Mouse (Mus musculus) A20 (cell line): ENCODE results near the gene Pex26.

Source experiments
- DNase-seq: peaks from one replicate; pipeline ENCODE4 v3.0.0-alpha.2; 2011; ENCODE audit warnings: low read depth, low spot score

Pex26 gene

GRCm38 (mm10) chr6:121166098-121166552 lies 17.3 kb upstream of the Pex26 start:
- no peak for DNase-seq

- DNase-seq: no peak
Observed at GRCm38 (mm10) chr6:121167381-121167975, 16.0 kb upstream of the Pex26 start.

- no peak for DNase-seq
Observed at GRCm38 (mm10) chr6:121171102-121171501, 12.4 kb upstream of the Pex26 start.

DNA sequence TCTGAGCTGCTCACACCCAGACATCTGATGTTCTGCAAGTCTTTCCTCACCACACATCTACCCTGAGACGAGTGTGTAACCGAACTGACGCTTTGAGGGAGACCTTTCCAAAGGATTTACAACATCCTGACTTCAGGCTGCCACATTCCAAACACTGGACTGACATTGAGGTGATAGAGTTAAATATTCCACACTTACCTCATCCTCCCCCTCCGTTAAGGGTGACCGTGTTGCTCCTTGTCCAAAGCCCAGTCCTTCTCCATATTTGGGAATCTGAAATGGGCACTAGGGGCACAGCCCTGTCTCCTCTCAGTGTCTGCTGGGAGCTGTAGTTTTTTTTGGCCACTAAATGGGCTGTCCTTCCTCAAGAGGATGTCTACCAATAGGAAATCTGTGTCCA lies 10.0 kb upstream of the Pex26 start:
- DNase-seq: no peak

- DNase-seq: no peak
Observed at GRCm38 (mm10) chr6:121174761-121175160, 8.7 kb upstream of the Pex26 start.

- no peak for DNase-seq
Observed at GRCm38 (mm10) chr6:121176011-121176730, 7.3 kb upstream of the Pex26 start.

DNA sequence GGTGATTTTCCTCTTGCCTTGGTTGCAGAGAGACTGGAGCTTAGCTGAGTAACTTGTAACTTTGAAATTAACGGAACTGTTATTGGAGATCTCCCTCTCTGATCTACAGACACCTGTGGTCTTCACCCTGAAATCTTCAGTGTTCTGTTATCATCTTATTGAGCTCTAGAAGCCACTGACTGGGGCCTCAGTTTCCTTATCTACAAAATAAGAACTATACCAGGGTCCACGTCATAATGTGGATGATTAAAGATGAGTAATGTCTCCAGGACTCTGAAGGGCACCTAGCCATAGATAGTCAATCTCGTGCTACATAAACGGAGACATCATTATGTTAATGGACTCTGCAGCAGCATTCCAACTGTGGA lies 6.8 kb upstream of the Pex26 start:
- DNase-seq: no peak

- DNase-seq: no peak
Observed at GRCm38 (mm10) chr6:121177118-121177708, 6.3 kb upstream of the Pex26 start.

DNA sequence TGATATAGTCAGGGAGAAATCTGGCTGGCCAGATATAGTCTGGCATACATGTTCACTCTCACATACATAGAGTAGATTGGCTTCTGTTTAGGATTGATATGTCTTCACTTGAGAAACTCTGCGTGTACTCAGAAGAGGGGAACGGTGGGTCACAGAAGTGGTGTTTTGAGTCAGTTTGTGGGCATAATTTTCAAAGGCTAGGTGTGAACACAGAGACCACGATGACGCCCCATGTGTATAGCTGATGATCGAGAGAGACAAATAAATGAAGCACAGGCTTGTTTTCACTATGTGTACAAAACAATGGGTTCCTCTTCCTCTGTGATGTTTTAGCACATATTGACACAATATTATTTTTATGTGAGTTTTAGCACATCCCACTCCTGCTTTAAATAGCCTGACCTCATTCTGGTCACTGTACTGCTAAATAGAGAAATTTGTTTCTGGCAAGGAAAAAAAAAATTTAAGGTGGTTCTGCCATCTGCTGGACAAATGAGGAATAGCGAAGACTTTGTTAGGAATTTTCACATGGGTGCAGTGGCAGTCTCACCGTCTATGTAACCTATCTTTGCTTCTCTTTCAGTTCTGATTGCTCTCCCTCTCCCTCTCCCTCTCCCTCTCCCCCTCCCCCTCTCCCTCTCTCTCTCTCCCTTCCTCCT lies 4.6 kb upstream of the Pex26 start:
- DNase-seq: peak; percentile 65

DNA sequence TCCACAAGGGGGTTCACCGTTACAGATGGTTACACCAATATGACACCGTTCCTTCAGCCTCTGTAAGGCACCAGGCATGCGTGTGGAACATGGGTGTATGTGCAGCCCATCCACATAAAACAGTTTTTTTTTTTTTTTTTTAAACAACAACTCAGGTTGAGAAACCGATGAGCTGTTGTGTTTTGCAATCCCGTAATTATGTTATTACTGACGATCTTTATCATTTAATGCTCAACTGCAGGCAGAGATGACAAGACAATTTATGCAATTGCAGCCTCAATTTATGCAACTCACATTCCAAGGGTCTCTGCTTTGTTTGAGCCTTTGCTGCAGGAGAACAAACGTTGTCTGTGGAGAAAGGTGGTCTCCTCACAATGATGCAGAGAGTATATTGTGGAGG lies 3.6 kb upstream of the Pex26 start:
- DNase-seq: no peak

GRCm38 (mm10) chr6:121184198-121185140 lies 1.0 kb downstream of the Pex26 start:
- peak; percentile 85 for DNase-seq

GRCm38 (mm10) chr6:121185232-121185631 lies 1.8 kb downstream of the Pex26 start:
- no peak for DNase-seq

DNA sequence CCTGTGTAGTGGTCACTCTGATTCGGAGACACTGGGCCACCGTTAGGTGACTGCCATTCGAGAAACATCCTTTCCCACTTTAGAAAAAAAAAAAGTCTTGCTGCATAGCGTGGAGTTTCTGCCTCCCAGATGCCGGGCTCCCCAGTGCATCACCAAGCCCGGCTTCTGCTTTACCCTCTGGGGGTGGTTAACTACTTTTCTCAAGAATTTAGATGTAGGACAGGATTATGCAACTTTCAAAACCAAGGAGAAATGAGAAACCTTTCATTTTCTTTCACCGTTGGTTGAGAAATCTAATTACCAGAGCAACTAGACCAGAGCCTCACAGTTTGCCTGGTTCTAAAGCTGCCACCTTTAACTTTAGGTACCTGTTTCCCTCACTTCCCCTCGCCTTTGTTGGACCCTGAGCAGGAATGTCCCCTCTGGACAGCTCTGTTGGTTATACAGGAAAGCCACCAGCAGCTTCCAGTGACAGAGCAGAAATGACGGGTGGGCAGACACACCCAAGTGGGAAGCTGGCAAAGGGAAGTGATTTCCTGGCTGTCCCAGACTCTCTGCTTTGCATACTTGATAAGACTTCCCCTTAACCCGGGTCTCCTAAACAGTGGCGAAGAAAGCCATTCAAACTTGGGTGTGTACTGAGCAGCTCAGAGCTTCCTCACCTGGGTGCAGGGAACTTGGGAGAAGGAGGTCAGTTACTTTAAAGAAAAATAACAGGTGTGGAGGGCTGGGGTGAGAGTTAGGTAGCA lies 8.0 kb downstream of the Pex26 start:
- DNase-seq: no peak

- DNase-seq: no peak
Observed at GRCm38 (mm10) chr6:121194061-121194955, 10.8 kb downstream of the Pex26 start.

DNA sequence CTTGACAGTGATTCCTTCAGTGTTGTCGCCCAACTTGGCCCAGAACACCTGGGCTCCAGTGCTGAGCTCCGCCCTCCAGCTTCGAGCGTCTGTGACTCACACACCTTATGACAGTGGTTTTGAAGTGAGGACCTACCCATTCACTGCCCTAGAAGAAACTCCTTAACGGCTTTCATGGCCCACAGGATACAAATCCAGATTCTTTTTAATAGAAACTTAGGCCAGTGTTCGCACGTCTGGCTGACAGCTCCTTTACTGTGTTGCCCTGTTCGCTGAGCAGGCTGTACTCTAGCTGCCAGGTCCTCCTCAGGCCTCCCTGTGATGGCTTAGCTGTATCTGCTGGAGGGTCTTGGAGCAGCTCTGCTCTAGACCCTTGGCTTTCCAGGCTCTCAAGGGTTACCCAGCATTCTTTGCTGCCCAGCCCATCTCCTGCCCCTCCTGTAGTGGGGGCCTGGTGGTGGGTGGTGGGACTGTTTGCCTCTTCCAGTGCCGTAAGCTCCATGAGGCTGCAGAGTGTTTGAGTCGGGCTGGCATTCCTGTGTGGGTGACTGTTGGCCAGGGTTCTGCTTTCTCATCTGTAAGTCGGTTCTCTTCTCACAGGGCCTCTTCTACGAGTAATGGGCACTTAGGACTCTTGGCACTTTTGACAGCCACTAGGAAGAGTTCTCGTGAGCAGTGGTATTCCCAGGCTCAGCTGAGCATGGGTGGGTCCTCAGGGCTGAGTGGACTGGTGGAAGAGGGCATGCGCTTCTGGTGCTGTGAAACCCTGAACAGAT lies 11.7 kb downstream of the Pex26 start:
- no peak for DNase-seq

GRCm38 (mm10) chr6:121197807-121198365 lies 14.4 kb downstream of the Pex26 start:
- DNase-seq: no peak

GRCm38 (mm10) chr6:121200458-121200857 lies 17.0 kb downstream of the Pex26 start:
- DNase-seq: no peak

GRCm38 (mm10) chr6:121202026-121202425 lies 18.6 kb downstream of the Pex26 start:
- no peak for DNase-seq

GRCm38 (mm10) chr6:121206481-121206880 lies 23.0 kb downstream of the Pex26 start:
- DNase-seq: no peak
